Mouse (Mus musculus) left cerebral cortex, postnatal 14 days (tissue): ENCODE results near the gene Tm6sf1. TPM values are rescaled to one million over a fixed set of nuclear protein-coding genes. Genes with fewer than 3 reads are reported as not detected.
"Not testable (repeated sequence)": the region's sequence is repeated elsewhere in the genome, so short reads cannot be mapped to it uniquely, and the experiment has no call there.

Experiments used
- DNase-seq, 2 experiments: peaks; one replicate each; pipeline ENCODE4 v3.0.0; 2021 to 2022; ENCODE audit warnings: low spot score in 2 of 2, mixed read lengths in 1 of 2
- intact Hi-C: fragments of 180-260 bp; cut with DNase I; formaldehyde crosslinking; loops from one replicate; pipeline ENCODE4 v1.15.1; 2025
- long read RNA-seq, 2 experiments: library from polyadenylated mRNA; stranded (forward); transcript quantifications; one replicate each; pipeline ENCODE4 v2.0.0; 2021
- total RNA-seq, 2 experiments: library from RNA; stranded (reverse); gene quantifications; 2 replicates each; pipeline ENCODE4 v1.2.3; 2021

Gene Tm6sf1
- total RNA-seq, result 10 to 100 TPM; 36.3 to 42.0 TPM
- long read RNA-seq, experiment 1, transcript Tm6sf1-201 (10 exons, 2,226 nt), result major isoform, 48 of 57 reads
- long read RNA-seq, experiment 1, partial matches to known transcripts, result 2 of 57 reads
- long read RNA-seq, experiment 1, other reads (novel, unspliced or antisense), result 5 of 57 reads
- long read RNA-seq, experiment 2, transcript Tm6sf1-201 (10 exons, 2,226 nt), result major isoform, 38 of 55 reads
- long read RNA-seq, experiment 2, partial matches to known transcripts, result 4 of 55 reads
- long read RNA-seq, experiment 2, other reads (novel, unspliced or antisense), result 10 of 55 reads

DNA sequence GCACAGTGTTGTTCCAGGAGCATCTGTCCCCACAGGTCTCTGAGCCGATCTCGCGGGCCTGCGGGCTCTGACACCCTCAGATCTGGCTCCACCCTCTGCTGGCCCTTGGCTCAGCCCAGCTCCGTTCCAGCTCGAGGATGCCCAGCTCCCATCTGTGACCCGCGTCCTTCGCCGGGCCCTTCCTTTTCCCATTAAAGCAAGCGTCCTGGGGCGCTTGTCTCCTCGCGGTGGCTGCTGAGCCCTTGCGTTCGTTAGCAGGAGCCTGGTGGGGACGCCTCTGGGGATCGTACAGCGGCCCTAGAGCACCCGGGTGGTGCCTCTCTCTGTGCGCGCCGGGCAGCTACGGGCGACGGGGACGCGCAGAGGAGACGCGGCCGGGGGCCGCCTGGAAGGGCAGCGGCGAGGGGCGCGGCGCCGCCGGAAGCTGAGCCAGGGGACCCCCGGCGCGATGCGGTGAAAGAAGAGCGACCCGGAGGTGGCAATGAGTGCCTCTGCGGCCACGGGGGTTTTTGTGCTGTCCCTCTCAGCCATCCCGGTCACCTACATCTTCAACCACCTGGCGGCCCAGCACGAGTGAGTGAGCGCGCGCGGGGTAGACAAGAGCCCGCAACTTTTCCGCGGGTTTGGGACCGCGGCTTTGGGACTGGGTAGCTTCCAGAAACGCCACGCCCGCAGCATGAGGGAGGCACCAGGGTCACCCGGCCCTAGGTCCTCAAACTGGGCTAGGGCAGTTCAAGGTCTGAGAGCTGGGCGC, at the start of gene Tm6sf1:
TSS of gene Tm6sf1 (plus strand) at position 34 of the 754 bp plus-strand sequence.
- intact Hi-C loops, result no loop called here
- DNase-seq, result peak in 1 of 2 experiments; percentile 37

DNA sequence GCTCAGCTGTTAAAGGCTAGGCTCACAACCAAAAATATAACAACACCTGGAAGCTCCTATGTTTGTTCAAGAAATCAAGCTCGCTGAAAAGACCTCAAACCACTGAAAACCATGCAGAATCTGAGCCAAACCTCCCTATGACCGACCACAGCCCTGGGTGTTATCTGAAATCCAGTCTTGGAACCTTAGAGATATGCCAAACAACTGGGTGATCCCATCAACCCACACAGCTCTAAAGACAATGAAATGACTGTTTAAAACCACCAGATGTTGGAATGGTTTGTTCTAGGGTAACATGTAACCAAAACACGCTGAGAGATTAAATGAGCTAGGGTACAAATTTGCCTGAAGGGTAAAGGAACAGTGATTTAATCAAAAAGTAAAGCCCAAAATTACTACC, 33.9 kb upstream of the Tm6sf1 start:
- intact Hi-C loops, result loop anchor here (10.0 kb wide), 1 partner anchor 110 kb away; the partner anchor contains the start of gene Hdgfl3
- DNase-seq, result no peak

DNA sequence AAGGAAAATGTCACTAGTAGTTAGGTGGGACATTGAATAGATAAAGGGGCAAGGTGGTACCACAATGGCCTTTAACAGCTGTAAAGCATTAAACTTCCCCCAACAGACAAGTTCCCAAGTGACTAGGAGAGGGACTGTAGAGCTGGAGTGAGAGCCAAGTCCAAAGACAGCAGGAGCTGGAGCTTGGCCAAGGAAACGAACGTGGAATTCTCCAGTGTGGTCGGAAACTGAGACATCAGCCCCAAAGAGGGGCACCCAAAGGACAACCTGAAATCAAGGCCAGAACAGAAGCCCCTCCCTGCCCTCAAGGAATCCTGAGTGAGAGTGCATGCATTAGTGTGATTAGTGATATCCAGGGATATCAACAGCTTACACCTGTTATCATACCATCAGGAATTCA, 33.4 kb upstream of the Tm6sf1 start:
- no peak for DNase-seq
- intact Hi-C loops, result loop anchor here (10.0 kb wide), 1 partner anchor 109 kb away; the partner anchor contains the start of gene Hdgfl3

DNA sequence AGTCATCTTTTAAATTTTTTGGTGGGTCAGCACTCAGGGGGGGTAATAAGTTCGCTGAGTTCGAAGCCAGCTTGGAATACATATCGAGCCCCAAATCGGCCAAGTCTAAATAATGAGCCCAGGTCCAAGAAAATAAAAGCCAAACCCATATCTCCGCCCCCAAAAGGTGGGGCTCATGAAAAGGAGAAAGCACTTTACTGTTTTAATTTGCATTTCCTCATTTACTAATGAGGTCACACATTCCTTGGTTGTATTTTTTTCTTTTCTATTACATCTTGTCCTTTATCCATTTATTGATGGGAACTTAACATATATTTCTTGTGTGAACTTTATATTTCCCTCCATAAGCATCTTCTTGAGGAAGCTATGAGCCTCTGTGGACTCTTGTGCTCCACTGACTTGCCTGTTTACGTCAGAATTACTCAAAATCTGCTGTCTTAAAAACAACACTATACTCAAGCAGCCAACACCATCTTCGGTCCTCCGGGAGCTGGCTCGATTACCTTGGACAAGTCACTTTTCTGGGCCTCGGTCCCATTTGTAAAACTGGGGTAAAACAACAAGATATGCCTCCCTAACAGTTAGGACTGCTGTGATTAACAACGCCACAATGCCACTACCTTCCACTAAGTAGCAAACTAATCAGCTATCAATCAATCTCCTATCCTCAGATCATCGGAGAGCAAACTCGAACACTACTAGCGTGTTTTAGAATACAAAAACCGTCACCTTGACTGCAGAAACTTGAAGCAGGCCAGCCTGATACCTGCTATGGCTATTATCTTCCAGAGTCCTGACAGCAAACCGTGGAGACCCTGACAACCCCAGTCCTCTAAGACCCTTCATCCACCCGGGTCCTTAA, 30.8 kb upstream of the Tm6sf1 start:
- DNase-seq, result no peak
- intact Hi-C loops, result loop anchor here (2.0 to 10.0 kb wide), 2 partner anchors 39 to 107 kb away; partner anchors contain the start of genes 3110040N11Rik and Hdgfl3

DNA sequence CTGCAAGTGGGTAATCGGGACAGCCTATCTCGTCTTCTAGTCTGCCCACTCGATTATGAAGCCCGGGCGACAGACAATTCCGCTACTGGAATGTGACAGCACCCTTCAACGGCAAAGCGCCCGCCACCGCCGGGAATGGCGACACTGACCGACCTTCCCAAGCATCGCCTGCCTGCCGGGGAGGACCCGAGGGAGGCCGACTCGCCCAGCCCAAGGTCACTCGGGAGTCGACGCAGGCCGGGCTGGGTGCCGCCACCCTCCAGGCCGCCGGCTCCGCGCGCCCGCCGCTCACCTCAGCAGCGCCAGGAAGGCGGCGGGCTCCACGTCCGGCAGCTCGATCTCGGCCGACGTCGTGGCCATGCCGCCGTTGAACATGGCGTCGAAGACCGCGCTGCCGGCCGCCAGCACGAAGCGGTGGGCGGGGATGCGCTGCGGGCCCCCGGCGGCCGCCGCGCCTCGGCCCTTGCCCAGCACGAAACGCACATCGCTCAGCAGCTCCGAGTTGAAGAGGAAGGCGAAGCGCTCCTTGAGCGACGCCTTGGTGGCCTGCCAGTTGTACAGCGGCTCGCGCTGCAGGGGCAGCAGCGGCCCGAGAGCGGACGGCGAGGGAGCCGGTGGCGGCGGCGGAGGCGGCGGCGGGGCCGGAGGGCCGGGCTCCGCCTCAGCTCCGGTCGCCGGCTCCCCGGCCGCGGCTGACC, 30.0 kb upstream of the Tm6sf1 start:
- peak; percentile 29 to 52 for DNase-seq
- intact Hi-C loops, result loop anchor here (2.0 to 10.0 kb wide), 2 partner anchors 40 to 106 kb away; partner anchors contain the start of genes 3110040N11Rik and Hdgfl3

DNA sequence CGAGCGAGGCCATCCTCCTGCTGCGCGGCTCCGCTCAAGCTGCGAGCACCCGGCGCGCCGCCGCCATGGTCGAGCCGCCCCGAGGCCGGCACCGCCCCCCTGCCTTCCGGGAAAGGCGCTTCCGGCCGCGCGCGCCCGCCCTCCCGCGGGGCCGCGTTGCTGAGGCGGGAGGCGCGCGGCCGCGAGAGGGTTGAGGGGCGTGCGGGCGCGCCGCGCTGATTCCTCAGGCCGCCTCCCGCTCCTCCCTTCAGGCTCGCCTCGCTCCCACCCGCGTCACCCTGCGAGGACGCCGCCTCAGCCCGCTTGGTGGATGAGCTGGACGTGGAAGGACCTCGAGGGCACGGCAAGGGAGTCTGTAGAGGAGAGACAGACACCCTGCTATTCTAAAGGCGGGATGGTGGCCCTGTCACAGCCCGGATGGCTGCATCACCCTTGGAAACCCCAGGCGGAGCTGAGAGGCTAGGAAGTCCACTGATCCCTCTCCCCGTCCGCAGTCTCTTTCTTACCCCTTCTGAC, 29.4 kb upstream of the Tm6sf1 start, which contains the start of gene Btbd1:
TSS of gene Btbd1 (minus strand) at position 53 of the 516 bp plus-strand sequence.
- intact Hi-C loops, result loop anchor here (2.0 to 10.0 kb wide), 2 partner anchors 41 to 105 kb away; partner anchors contain the start of genes 3110040N11Rik and Hdgfl3
- peak; percentile 84 to 86 for DNase-seq

DNA sequence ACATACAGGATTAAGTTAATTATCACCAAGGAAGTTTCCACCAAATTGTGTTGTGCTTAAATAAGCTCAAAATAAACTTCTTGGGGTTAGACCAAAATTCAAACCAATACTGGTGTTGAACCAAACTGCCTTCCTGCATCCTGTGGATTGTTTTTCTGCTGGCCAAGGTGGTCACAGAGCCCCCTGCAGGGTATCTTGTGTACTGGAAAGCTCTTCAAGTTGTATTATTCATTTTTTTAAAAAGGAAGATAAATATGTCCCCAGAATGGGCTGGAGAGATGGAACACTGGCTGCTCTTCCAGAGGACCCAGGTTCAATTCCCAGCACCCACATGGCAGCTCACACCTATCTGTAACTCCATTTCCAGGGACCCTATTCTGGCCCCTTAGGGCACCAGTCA, 24.0 kb upstream of the Tm6sf1 start:
- intact Hi-C loops, result no loop called here
- no peak for DNase-seq

DNA sequence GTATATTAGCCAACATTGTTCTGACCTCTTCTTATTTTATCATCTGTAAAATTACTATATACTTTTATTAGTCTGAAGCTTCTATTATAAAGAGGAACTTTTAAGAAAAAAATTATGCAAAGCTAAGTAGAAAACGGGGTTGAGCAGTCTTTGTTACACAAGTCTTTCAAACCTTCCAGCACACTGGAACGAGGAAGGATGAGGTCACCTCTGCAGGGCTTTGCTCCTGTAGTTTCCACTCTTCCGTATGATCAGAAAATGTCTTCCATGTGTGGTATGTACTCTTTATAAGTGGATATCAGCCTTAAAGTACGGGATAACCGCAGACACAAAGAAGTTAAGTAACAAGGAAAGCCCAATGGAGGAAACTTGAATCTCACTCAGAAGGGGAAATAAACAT, 23.4 kb upstream of the Tm6sf1 start:
- no peak for DNase-seq
- intact Hi-C loops, result no loop called here

DNA sequence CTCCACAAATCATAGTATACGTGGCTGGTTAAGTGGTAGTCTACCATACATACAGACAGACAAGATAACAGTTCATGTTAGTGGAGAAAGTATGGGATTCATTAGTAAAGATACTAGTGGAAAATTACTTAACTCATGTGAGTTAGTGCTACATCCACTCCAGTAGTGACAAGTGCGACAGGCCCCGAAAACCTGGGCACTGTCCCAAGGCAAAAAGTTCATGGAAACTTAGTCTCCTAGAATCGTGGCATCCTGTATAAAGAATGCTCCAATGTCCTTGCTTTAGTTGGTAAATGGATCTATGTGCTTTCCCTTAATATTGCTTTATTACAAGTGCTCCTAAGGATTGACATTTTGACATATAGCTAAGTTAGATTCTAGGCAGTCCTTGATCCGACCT, 21.0 kb upstream of the Tm6sf1 start:
- DNase-seq, intact Hi-C loops: not testable (repeated sequence)

DNA sequence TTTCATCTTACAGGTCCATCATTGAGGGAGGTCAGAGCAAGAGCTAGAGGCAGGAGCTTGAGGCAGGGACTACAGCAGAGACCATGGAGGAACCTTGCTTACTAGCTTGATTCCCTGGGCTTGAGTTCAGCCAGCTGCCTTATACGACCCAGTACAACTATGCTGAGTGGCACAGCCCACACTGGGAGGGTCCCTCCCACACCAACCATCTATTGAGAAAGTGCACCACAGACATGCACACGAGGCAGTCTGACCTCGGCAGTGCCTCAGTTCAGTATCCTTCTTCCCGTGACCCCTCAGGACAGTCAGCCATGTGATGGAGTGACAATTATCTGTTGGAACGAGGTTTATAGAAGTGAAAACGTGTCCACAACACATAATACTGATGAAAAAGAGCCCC, 19.1 kb upstream of the Tm6sf1 start:
- no peak for DNase-seq
- intact Hi-C loops, result no loop called here

DNA sequence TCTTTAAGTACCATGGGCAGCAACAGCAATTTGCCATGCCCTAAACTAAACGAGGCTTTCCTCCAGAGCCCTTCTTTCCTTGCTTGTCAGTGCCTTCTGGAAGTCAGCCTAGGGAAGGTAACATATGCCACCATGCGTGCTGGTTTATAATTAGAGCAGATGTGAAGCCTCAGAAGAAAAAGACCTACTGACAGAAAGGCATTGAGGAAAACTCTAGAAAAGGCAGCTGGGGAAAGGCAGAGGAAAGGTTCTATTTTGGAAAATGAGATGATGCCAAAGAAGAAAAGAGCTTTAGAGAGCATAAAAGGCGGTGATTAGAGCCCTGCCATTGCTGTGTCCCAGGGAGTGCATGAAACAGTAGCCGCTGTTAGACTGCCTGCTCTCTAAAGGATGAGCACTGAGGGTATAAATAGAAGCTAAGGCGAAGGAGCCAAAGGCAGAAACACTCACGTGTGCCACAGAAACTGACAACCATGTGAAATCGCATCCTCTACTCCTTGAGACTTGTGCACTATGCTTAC, 18.1 kb upstream of the Tm6sf1 start:
- DNase-seq, result peak; percentile 49 to 78
- intact Hi-C loops, result no loop called here

DNA sequence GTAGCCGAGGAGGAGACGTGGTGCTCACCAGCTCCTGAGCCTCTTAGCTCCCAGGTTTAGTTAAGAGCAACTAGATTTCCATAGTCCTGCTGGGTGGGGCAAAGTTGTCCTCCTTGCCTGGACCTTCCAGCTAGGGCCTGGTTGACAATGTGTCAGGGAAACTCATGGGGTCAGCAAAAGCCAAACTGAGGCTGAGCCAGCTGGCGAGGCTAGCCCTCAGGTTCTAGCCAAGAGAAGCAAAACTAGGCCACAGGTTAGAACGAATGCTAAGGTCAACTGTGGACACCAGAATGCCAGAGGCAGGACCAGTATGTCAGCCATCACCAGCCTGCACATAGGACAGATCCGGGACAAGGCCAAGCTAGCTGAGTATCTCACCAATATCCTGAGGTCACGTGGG, 17.4 kb upstream of the Tm6sf1 start:
- no peak for DNase-seq
- intact Hi-C loops, result no loop called here

DNA sequence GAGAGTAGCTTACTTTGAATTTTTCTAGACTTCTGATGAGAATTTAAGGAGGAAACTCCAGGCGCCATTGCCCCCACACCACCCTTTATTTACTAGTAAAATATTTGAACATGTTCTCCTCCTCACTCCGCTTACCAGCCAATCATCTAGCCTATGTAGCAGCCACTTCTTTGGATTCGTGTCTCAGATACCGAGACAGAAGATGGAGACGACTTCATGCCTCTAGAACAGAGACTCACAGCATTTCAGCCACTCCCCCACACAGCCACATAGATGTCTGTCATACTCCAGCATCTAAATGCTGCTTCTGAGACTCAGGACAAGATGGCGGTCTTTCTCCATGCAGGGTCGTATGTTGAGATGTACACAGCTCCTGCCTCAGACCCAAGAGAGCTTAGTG, 16.7 kb upstream of the Tm6sf1 start:
- no peak for DNase-seq
- intact Hi-C loops, result no loop called here

DNA sequence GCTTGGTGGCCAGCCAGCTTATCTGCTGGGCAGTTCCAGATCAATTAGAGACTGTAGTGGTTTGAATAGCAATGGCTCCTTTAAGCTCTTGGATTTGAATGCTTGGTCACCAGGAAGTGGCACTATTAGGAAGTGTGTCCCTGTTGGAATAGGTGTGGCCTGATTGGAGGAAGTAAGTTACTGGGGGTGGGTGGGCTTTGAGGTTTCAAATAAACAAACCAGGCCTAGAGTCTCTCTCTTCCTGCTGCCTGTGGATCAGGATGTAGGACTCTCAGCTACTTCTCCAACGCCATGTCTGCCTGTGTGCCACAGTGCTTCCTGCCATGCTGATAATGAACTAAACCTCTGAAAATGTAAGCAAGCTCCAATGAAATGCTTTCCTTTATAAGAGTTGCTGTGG, 15.8 kb upstream of the Tm6sf1 start:
- DNase-seq, result no peak
- intact Hi-C loops, result no loop called here

DNA sequence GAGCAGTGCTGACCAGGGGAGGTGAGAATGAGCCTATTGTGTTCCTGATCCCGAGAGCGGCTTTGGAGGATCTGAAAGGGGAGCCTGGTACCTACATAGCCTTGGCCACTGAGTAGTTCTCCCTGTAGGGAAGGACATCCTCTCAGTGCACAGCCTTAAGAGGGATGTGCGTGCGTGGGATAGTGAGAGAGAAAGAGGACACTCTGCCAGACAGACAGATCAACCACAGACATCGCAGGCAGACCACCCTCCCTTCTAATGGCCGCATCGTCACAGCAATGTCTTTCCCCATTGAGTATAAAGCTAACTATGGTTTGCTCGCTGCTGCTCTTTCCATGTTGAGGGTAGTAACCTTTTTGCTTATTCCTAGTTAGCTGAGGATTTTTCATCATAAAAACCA, 14.9 kb upstream of the Tm6sf1 start:
- intact Hi-C loops, result no loop called here
- no peak for DNase-seq

DNA sequence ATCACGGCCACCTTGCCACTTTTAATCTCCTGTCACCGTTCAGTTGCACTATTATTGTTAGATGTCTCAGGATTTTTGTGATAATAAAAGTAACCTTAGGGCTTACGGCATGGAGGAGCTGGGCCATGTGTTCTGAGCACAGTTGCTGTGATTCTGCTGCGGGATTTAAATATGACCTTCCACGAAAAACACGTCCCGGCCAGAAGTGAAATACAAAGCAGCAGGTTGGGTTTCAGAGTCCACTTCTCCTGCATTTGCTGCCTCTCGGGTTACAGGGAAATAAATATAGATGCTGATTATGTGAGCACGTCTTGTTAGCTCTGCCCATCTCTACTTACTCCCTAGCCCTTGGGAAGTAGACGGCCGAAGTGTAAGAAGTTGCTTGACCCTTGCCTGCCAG, 14.0 kb upstream of the Tm6sf1 start:
- DNase-seq, result no peak
- intact Hi-C loops, result no loop called here

DNA sequence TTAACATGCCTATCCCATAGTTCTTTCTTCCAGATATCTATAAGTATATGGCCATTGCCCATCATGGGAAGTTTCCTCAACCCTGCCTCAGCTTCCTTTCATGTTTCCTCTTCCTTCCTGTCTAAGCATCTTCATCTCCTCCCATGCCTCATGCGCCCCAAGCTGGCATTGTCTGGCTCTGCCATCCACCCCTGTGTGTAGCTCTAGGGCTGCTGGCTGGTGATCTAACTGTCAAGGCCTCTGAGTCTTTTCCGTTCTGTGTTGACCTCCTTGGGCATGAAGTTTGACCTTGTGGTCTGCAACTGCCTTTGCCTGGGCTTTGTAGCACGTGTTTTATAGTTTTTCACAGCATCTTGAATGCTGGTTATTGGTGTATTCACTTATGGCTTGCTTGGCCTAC, 13.5 kb upstream of the Tm6sf1 start:
- intact Hi-C loops, result no loop called here
- no peak for DNase-seq

DNA sequence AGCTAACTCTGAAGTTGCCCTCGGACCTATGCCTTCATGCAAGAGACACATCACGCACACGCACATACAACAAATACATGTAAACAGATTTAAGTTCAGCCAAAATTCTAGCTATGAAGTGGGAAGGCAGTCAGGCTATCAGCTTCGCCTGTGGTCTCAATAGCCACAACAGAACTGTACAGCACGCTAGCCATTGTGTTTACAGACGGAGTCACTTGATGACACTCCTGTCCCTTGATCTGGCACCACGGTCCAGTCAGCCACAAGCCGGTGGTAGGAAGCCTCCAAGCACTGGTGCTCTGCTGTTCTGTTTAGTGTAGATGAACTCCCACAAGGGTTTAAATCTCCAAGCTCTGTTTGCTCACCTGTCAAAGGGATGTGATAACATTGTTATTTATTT, 12.8 kb upstream of the Tm6sf1 start:
- no peak for DNase-seq
- intact Hi-C loops, result no loop called here

DNA sequence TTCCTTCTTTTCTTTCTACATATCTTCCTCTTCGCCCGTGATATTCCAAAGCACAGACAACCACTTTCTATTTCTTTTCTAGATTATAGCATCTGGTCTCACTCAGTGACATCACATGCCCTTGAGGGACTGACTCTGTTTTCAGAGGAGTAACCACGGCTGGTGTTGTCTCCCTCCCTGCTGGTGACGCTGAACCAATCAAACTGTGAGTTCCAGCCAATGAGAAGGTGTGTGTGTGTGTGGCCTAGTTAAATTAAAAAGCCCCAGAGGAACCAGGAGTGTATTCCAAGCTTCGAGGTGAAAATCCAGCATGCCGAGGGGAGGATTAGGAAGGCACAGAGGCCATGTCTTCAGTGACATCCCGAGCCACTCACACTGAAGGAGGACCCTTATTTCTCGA, 11.8 kb upstream of the Tm6sf1 start:
- intact Hi-C loops, result no loop called here
- DNase-seq, result no peak
